Mouse (Mus musculus): ENCODE results near the gene Map3k20. TPM values are rescaled to one million over a fixed set of nuclear protein-coding genes. Genes with fewer than 3 reads are reported as not detected.

Map3k20 gene
- total RNA-seq, 4 experiments from 2014 or later: 11.2 to 17.0 (median 13.7) TPM

DNA sequence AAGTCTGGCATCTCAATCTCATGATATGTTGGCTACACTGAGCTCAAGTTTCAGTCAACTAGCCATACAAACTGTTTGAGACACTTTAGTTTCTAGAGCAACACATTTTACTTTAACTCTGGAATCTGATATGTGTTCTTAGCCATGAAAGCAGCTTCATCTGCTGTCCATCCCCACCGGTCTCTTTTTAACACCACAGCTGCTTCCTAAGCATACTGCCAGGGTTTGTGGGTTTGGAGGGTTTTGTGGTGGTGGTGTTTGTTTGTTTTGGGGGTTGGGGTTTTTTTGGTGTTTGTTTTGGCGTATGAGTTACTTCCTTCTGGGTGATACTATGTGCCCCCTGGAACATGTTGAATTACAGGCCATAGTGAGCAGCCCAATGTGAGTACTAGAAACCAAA is 35.2 kb downstream of the Map3k20 start:
- DNase-seq (ENCODE audit: low spot score in 2 of 2): no peak

DNA sequence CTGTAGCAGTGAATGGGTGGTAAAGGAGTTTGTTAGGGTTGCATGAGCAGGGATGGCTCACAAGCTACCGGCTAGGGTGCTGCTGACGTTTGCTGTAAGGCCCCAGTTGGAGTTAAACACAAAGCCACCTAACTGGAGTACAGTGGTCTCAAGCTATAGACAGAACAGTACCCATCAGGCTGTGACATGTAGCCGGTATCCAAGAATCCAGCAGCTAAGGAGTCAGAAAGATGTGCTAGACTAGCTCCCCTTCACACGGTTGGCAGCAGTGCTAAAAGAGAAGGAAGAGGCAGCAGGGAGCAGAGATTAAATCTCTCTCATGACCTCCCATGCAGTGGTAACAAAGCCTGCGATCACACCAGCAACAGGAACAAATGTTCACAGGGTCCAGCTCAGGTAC is 36.2 kb downstream of the Map3k20 start:
- DNase-seq (ENCODE audit: low spot score in 2 of 2): no peak

DNA sequence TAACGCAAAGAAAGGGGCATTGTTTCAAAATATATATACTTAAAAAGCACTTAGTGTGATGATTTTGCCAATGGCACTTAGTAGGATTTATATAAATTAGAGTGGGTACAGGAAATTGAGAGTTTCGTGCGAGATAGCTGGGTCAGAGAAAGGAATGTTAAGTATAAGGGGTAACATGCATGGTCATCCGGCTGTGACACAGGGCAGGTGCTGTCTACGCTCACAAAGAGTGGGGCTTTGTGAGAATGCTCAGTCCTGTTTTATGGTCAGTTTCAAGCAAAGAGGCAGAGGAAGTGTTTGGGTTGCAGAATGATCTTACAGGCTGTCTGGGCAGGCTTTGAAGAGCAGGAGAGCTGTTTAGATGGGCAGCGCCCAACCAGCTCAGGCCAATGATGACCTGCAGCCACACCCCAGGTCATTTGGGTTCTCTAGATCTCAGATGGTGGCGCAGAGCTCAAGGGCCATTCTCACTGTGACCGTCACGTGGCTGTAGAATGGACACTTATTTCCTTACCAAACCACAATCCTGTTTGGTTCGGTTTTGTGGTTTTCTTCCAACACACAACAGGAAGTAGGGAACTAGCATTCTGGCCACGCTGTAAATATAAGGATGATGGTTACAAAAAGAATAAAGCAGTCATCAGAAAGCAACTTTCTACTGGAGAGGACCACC is 37.4 kb downstream of the Map3k20 start:
- DNase-seq (ENCODE audit: low spot score in 2 of 2): no peak

DNA sequence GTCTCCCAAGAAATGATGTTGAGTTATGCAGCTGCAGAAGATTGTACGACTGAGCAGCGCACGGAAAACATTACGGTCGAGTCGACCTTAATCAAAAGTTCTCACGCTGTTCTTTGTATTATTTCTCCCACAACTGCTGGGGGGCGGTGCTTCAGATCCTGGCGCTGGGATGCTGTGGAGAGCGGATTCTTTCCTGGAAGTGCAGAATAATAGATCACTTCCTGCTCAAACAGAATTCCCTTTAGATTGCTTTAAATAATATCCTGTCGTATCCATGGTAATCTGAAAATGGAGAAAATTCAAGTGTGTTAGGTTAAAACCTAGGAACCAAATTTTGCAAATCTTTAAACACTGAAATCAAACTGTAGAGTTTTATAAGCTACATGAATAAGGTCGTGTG is 39.0 kb downstream of the Map3k20 start:
- DNase-seq (ENCODE audit: low spot score in 2 of 2): no peak

DNA sequence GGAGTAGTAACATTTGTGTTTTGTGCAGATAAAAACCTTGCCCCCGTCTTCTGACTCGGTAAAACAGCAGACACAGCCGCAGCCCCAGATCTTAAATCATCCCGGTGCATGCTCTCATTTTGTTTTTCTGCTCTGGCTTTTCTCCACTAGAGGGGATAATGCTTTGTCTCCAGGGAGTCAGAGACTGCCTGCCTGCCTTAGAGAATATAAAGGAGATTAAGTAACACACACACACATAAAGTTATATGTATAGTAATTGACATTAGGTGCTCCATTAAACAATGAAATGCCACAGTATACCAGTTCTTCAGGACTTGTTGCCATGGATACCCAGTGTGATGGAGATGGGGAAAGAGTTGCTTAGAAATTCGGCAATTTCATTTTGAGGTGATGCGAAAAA is 41.1 kb downstream of the Map3k20 start:
- no peak for DNase-seq (ENCODE audit: low spot score in 2 of 2)

DNA sequence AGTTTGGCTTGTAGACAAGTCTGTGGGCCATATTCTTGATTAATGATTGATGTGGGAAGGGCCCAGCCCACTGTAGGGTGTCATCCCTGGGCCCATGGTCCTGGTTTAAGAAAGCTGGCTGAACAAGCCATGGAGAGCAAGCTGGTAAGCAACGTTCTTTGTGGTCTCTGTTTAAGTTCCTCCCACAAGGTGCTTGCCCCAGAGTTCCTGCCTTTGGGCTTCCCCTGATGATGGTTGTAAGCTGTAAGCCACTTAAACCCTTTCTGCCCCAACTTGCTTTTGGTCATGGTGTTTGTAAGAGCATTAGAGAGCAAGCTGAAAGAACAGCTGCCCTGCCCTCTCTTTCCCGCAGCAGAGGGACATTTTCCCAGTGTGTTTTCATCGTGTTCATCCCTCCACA is 43.0 kb downstream of the Map3k20 start:
- no peak for DNase-seq (ENCODE audit: low spot score in 2 of 2)

DNA sequence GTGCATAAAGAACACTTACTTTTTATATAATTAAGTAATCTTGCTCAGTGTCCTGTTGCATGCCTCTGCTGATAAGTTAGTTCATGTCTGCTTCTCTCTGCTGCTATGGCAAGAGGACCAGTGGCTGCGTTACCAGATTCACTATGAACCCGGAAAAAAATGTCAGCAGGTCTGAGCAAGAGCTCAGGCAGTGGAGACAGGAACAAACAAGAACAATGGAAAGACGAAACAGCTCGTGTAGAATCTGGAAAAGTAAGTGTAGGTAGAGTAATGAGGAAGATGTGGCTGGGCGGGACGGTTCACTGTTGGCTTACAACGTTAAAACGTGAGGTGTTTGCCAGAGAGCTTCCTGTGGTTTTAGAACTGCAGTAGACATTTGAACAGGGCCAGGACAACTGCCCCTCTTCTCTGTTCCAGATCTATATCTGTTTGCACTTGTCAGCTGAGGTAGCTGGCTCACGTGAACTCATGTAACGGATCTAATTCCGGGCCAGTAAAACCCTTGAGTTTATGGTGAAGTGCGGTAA is 45.6 kb downstream of the Map3k20 start:
- no peak for DNase-seq (ENCODE audit: low spot score in 2 of 2)

DNA sequence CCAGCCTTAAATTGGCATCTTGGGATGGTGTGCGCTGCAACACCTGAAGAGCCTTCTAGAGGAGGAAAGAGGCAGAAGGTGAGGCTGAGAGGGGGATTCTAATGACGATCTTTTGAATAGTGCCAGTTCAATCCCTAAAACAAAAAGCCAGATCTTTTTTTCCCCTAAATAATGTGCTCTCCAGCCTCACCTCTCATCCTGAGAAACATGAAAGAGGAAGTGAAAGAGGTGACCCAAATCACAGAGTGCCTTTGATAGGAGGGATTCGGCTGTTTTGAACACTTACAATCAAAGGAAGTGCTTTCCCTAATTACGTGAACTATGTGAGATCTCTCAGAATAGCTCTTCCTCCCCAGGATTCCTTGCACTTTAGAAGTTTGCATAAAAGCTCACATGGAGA is 46.6 kb downstream of the Map3k20 start:
- no peak for DNase-seq (ENCODE audit: low spot score in 2 of 2)

DNA sequence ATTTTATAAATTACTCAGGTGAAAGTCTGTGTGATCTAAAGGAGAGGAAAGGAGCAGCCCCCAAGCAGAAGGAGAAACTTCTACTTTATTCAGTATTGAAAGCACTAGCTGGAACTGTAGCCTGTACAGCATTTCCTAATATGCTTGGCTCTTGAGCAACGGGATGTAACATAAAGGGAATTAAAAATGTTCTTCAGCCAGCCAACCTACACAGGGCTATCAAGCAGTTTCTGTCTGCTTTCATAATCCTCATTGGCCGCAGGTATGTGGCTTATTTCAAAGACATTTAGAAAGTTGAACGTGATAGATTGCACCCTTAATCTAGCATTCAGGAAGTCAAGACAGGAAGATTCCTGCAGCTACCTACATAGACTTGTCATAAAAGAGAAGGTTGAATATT is 47.8 kb downstream of the Map3k20 start:
- no peak for DNase-seq (ENCODE audit: low spot score in 2 of 2)

DNA sequence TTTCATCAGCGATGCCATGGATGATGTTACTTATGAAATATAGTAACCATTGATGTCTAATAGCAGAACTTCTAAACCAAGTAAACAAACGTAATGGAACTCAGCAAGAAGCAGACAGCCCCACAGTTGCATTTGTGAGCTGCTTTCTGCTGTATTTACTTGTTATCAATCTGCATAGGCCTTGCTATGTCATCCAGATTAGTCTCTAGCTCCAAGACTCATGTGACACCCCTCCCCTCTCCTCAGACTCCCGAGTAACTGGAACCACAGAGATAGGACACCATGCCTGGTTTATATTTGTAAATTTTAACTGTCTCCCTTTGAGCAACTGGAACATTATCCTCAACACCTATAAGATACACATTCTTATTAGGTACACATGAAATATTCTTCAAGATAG is 51.4 kb downstream of the Map3k20 start:
- no peak for DNase-seq (ENCODE audit: low spot score in 2 of 2)

DNA sequence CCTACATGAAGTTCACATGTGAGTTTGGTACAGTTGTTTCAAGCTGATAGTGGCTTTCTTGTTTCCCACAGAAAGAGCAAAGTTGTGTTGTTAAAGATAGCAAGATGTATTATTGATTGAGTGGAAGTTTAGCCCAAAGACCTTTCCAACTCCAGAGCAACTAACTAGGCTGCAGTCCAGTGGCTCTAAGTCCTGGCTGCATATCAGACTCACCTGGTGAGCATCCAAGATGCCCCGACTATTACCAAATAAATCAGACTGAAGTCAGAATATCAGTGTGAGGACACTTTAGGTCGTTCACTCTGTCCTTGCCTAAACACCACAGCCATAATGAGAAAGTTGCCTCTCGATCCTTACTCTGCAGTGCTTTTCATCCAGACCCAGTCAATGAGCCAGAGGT is 59.8 kb downstream of the Map3k20 start:
- no peak for DNase-seq (ENCODE audit: low spot score in 2 of 2)

DNA sequence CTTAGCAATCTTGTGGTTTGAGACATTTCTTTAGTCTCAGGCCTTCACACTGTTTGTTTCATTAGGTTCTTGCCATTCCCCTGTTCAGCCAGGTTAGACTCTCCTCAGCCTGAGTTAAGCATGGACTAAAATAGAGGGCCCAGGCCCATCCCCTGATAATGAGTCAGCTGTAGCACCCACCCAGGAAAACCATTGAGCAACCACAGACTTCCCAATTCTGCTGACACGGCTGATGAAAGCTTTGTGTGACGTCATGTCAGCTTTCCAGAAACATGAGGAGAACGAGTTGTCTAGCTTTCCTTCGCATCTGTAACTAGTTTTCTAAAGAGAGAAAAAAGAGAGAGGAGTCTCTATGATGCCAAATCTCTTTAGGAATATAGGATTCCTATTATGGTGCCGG is 65.9 kb downstream of the Map3k20 start:
- DNase-seq (ENCODE audit: low spot score in 2 of 2): no peak

DNA sequence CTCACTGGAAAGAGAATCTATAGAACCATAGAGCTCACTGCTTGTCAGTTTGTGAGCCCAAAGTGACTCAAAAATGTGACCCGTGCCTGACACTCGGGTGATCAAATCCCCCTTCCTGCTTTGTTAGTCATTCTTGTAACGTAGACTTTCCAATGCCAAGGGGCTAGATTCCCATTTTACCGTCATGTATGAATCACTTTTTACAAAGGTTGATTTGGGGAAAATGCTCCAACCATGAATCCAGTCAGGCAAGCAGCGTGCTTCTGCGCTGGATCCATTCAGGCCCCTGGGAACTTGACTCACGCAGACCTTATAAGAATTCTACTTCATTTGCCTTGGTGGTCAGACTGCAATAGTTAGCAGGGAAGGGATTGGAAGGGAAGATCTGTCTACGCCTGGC is 66.3 kb downstream of the Map3k20 start:
- DNase-seq (ENCODE audit: low spot score in 2 of 2): no peak

DNA sequence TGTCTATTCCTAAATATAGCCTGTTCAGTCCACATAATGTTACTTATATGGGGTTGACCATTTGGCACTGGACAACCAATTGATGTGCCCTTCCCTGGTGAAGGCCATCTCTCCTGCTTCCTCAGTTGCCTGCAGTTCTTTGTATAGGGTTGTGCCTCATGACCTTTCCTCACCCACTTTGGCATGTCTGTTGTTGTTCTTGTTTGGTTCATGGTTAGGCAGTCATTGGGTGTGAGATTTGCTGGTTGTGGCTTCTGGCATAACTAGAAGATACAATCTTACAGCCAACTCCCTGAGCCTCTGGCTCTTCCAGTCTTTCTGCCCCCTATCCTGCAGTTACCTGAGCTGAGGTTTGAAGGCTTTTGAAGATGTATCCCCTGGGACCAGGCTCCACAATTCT is 67.3 kb downstream of the Map3k20 start:
- no peak for DNase-seq (ENCODE audit: low spot score in 2 of 2)

DNA sequence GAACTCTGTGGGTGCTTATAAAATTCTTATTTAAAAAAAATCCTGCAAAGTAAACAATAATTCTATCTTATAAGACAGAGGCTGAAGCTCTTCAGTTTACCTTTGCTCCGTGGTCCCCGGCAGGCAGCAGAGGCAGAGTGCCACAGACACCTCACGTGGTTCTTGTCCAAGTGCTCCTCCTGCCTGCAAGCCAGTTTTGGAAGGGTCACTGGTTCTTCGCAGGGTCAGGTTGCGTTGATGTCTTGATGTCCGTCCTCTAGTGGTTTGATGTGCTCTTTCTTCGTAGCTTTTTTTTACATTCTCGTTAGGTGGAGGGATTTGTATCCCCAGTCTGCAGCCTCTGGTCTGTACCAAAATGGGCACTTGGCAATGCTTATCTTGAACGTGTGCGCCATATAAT is 71.0 kb downstream of the Map3k20 start:
- no peak for DNase-seq (ENCODE audit: low spot score in 2 of 2)

DNA sequence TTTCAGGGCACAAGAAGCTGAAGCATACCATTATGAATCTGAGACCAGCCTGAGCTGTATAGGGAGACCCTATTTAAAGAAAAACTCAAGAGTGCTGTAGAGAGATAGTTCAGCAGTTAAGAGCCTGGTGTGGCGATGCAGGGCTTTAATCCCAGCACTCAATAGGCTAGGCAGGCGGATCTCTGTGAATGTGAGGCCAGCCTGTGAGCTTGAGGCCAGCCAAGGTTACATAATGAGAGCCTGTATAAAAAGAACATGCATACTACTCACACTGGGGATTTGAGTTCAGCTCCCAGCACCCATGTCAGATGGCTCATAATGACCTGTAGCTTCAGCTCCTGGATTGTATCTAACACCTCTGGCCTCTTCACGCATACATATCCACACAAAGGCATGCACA is 76.1 kb downstream of the Map3k20 start:
- no peak for DNase-seq (ENCODE audit: low spot score in 2 of 2)

DNA sequence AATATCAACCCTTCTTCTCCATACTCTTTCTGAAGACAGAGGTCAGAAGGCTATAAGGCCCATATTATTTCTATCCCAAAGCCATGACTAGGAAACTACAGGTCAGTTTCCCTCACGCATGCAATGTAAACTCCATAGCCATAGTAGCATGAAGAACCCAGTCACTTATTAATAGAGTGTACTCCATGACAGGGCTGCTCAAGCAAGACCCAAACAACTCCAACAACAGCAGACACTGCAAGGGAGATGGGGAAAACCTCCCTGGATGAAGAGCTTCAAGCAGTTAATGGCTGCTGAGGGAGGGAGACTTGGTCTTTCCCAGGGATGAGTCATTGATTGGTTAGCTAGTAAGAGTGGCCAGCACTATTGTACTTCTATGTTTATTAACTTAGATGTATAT is 78.0 kb downstream of the Map3k20 start:
- no peak for DNase-seq (ENCODE audit: low spot score in 2 of 2)

DNA sequence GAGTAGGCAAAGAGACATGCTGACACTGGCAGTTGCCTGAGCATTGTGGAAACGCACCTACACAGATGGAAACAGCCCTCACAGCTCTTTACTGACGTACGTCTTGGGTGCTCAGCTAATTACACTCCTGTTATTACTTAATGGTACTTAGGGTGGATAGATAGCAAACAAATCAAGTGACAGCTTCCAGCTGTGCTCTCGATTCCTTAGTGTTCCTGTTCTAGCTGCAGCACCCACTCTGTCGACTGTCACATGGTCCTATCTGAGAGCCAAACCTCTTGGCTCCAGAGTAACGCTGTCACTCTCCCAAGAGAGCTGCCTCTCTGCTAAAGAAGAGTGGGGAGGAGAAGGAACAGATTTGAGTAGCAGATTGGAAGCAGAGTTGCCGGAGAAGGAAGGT is 80.5 kb downstream of the Map3k20 start:
- DNase-seq (ENCODE audit: low spot score in 2 of 2): peak; percentile 25 to 40

DNA sequence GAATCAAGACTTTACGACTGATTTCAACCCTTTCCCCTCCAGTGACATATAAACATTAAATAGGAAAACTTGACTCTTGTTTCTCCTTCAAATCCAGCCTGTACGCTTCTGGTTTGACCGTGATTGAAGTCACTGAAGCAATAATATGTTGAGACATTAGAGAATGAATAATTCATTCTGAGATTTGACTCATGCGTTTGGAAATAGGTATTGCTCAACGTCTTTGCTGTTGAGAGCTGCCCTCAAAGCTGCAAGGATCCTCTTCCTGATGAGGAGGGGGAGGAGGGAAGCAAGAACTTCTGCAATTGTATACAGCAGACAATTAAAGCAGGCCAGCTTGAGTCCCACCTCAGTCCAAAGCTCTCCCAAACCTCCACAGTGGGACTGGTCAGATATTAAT is 81.1 kb downstream of the Map3k20 start:
- no peak for DNase-seq (ENCODE audit: low spot score in 2 of 2)

DNA sequence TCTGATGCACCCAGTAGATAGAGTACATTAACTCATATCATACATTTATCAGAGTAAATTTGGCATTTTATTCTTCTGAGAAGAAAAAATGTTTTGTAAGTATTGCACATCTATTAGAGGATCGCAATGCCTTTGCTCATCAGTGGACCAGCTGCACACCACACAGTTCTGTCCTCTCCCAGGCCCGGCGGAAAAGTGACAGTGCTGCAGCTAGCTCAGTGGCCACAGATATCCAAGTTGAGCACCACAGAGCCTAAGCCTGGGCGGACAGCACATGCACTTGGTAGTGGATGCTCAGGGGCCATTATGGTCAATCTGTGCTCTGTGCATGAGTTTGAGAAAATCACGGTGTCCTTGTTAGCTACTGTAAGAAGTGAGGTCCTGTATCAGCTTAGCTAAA is 82.4 kb downstream of the Map3k20 start:
- DNase-seq (ENCODE audit: low spot score in 2 of 2): no peak

DNA sequence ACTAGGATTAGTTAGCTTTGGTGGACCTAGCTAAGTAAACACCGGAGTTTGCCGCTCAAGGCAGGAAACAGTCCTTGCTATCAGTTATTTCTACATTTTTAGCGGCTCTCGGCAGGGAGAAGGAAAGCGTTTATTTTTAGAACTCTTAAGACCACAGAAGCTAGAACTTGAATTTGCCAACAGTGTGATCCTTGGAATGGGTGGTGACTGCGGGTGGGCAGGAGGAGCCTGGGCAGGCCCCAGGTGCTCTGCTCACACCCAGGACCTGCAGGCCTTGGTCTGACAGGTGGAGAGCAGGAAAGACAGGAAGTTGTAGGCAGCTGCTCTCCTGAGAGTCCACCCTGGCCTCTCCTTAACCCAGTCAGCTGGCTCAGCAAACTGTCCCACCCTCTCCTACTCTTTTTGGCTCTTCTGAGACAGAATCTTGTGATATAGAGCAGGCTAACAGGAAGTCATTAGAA is 83.7 kb downstream of the Map3k20 start:
- DNase-seq (ENCODE audit: low spot score in 2 of 2): no peak

DNA sequence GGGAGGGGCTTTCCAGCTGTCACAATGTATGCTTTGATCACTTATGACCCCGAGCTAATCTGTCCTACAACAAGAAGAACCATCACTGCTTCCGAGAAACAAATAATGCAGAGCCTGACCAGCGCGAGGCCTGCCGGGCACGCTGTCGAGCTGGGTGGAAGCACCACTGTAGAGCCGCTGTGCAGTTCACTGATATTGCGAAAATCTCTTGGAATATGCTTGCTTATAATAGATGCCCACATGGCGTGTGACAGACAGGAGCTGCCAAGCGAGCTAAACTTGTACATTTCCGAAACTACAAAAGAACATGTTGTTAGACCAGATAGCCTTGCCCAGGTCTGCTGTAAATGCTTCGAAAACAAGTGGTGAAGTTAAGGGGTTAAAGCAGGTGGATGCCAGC is 86.7 kb downstream of the Map3k20 start:
- peak in 1 of 2 experiments; percentile 29 for DNase-seq (ENCODE audit: low spot score in 2 of 2)

DNA sequence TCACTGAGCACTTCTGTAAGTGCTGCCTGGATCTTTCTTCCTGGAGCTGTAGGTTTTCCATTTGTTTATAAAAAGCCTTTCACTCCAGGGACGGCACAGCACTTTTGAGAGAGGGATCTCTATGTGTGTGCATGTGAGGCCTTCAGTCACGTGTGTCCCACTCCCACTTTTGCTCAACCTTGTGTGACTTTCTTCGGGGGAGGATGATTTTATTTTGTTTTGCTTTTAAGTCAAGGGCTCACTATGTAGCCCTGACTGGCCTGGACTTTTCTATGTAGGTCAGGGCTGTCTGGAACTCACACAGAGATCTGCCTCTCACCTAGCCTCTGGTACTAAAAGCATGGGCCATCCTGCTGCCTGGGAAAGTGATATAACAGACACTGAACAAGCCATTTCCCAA is 88.6 kb downstream of the Map3k20 start:
- DNase-seq (ENCODE audit: low spot score in 2 of 2): no peak

DNA sequence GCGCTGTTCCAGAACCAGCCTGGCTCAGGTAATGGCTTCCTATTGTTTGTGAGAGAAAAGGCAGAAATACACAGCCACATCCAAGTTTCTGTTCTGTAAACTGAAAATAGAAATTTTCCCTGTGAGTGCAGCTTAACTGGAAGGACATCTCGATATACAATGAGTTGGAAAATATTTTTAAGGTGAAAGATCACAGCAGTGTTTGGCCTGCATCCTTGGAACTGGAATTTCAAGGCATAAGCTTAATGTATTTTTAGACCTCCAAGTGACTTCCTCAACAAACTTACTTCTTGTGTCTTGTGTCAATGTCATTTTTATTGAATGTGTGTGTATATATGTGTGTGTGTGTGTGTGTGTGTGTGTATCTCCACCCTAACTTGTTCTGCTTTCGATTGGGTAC is 90.4 kb downstream of the Map3k20 start:
- no peak for DNase-seq (ENCODE audit: low spot score in 2 of 2)

Data from layer of hippocampus, adult 8-10 months (tissue).